Mouse (Mus musculus): Measurements from ENCODE around the gene Trdmt1.
"Not testable (repeated sequence)": the region's sequence is repeated elsewhere in the genome, so short reads cannot be mapped to it uniquely, and the experiment has no call there.

Gene Trdmt1

DNA sequence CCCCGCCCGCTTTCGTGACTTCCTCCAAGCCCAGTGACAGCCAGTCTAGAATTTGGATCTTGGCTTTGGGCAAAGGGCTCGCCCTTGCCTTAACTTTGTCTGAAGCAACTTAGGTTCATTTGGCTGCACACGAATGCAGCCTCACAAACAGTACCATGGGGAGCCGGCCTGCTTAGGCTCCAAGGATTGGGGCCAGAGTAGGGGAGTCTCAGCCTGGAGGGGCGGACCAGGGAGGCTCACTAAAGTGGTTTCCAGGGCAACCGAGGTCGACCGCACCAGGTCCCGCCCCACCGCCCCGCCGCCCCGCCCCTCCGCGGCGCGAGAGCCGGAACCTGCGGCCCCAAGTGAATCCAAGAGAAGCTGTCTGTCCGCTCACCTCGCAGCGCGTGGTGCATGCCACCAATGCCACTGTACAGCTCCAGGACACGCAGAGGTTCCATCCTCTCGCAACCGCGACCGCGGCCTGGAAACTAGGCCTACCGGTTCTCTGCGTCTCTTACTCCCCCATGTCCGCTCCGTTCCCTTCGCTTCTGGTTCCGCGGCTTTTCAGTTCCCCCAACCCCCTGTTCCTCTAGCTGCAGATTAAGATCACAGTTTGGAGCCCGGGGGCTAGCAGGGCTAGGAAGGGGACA lies at the start of gene Trdmt1:
Gene Trdmt1 (minus strand): TSS at position 476 of the 632 bp plus-strand sequence.
- DNase-seq (ENCODE audit: low read depth, low spot score), result peak; percentile 87

DNA sequence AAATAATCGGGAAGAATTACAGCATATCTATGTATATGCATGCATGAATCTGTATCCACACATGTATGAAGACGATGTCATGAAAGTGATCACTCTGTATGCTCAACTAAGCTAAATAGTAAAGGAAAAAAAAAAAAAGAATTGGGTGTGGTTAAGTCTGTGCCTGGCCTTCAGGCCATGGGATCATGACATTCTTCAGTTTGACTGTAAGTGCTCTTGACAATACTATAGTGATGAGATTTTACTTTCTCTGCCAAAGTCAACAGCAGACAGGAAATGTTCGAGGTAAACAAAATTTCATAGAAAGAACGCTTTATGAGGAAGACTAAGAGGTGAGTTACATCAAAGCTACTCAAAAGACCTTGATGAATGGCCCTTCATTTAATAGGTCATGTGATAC lies 48.9 kb upstream of the Trdmt1 start:
- DNase-seq (ENCODE audit: low read depth, low spot score), result no peak

DNA sequence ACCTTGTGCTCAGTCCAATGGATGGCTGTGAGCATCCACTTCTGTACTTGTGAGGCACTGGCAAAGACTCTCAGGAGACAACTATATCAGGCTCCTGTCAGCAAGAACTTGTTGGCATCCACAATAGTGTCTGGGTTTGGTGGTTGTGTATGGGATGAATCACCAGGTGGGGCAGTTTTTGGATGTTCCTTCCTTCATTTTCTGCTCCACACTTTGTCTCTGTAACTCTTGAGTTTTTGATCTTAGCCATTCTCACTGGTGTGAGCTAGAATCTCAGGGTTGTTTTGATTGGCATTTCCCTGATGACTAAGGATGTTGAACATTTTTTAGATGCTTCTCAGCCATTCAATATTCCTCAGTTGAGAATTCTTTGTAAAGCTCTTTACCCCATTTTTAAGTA lies 39.3 kb upstream of the Trdmt1 start:
- not testable (repeated sequence) for DNase-seq (ENCODE audit: low read depth, low spot score)

DNA sequence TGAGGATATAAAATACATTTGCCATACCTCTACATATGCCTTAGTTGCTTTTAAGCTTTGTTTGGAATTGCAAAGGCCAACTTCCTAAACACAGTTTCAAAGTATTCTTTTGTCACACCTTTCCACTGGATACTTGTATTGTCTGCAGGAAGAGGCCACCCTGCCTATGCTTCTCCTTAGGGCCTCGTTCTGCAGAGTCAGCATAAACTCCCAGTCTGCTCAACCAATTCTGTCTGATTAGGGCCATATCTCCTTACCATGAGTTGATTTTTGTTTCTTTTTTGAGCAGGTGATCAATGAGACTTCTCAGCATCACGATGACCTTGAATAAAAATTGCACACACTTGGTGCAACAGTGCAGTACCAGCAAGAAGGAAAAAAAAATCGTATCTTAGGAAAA lies 37.7 kb upstream of the Trdmt1 start:
- no peak for DNase-seq (ENCODE audit: low read depth, low spot score)

DNA sequence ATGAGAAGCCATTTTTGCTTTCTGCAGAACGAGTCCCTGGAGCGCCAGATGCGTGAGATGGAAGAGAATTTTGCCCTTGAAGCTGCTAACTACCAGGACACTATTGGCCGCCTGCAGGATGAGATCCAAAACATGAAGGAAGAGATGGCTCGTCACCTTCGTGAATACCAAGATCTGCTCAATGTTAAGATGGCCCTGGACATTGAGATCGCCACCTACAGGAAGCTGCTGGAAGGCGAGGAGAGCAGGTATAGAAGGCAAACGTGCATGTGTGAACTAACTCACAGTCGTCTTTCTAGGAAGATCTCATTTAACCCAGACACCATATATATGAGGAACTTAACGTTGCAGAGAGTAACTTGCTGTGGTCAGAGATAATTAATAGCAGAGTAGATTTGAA lies 35.5 kb upstream of the Trdmt1 start:
- DNase-seq (ENCODE audit: low read depth, low spot score), result no peak

DNA sequence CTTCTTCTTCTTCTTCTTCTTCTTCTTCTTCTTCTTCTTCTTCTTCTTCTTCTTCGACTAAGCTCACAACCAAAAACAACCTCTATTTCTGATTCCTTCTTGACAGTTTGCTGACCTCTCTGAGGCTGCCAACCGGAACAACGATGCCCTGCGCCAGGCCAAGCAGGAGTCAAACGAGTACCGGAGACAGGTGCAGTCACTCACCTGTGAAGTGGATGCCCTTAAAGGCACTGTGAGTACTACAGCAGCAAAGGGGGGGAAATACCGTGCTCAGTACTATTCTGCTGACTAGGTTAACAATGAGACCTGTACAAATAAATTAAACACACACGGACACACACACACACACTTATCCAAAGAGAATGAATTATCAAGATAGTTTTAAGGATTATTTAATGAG lies 34.8 kb upstream of the Trdmt1 start:
- DNase-seq (ENCODE audit: low read depth, low spot score), result no peak

DNA sequence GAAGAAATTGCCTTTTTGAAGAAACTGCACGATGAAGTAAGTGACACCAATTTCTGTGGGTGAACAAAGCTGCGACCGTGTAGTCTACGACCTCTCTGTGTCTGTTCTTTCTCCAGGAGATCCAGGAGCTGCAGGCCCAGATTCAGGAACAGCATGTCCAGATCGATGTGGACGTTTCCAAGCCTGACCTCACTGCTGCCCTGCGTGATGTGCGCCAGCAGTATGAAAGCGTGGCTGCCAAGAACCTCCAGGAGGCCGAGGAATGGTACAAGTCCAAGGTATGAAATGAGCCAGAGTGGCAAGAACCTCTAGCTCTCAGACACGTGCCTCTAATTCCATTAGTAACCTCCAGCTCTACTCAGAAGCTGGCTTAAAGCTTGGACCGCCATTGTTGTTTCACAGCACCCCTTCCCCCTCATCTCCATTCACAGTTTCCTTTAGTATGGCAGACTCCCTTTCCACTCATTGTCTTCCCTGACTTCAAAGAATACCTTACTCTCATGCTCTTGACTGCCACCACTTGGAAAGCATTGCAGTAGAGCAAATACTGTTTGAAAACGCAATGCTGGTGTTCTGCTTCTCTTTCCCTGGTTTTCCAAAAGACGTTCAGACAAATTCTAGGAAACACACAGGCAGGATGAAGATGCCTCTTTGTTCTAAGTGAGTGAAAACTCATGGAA lies 34.1 kb upstream of the Trdmt1 start:
- DNase-seq (ENCODE audit: low read depth, low spot score), result peak; percentile 48

DNA sequence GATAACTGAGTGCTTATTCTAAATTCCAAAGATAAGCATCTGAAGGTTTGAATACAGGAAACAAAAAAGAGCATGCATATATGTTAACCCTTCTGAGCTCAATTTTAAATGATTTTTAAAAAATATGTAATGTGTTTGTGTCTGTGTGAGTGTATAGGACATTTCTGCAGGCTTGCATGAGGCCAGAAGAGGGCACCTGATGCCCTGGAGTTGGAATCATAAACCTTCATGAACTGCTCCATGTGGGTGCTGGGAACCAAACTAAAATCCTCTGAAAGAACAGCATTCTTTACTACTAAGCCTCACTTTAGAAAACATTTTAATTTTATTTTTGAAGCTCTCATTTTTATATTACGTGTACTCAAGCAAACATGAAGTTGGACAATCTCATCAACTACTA lies 32.9 kb upstream of the Trdmt1 start:
- no peak for DNase-seq (ENCODE audit: low read depth, low spot score)

DNA sequence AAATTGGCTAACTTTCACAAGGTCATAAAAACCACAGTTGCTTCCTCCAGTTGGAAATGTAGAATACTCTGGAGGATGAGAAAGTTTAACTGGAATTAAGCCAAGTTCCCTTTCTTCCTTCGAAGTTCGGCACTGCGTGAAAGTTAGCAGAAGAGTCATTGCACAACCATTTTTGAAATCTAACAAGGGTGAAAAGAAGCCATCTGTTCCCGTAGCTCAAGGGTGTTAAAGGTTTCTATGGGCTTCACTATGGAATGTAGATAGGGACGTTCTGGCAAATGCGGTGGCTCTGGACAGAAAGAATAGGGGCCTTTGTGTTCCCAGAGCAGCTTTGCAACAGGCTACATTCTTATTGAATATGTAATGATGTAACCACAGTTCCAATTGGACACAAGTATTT lies 31.5 kb upstream of the Trdmt1 start:
- DNase-seq (ENCODE audit: low read depth, low spot score), result peak; percentile 28

DNA sequence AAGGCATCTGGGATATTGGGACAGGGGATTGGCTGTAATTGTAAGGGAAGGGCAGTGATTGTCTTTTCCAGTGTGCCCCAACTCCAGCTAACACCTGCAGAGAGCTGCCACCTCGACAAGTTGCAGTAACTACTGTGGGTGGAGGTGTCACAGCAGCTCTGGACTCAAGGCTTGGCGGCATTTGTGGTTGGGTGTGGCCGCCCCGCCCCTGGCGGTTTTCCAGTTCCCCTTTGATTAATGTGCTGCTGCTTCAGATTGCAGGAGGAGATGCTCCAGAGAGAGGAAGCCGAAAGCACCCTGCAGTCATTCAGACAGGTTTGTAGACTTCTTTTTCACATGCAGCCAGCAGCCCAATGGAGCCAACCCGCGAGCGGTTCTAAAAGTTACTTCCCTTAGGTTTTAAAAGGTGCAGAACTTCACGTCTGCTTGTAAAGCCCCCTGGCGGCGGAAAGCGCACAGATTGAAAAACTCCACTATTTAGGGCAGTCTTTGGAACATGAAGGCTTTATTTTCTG lies 30.9 kb upstream of the Trdmt1 start:
- DNase-seq (ENCODE audit: low read depth, low spot score), result peak; percentile 70

DNA sequence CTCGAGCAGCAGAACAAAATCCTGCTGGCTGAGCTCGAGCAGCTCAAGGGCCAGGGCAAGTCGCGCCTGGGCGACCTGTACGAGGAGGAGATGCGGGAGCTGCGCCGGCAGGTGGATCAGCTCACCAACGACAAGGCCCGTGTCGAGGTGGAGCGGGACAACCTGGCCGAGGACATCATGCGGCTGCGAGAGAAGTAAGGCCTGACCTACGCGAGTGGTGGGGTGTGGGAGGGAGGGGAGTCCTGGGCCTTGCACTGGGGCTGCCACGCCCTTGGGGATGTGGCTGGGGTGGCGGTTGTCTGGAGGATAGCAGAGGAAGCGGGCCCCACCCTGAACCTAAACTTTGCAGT lies 30.3 kb upstream of the Trdmt1 start:
- DNase-seq (ENCODE audit: low read depth, low spot score), result peak; percentile 49

DNA sequence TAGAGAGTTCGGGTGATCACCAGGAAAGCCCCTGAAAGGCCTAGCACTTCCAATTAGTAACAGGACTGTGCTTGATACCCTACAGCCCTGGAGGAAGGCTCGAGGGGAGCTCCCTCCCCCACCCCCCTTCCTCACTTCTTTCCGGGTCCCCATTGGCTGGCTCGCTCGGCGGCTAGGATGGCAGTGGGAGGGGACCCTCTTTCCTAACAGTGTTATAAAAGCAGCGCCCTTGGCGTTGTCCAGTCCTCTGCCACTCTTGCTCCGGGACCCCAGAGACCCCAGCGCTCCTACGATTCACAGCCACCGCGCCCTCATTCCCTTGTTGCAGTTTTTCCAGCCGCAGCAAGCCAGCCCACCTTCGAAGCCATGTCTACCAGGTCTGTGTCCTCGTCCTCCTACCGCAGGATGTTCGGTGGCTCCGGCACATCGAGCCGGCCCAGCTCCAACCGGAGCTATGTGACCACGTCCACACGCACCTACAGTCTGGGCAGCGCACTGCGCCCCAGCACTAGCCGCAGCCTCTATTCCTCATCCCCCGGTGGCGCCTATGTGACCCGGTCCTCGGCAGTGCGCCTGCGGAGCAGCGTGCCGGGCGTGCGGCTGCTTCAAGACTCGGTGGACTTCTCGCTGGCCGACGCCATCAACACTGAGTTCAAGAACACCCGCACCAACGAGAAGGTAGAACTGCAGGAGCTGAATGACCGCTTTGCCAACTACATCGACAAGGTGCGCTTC lies 29.8 kb upstream of the Trdmt1 start:
- peak; percentile 93 for DNase-seq (ENCODE audit: low read depth, low spot score)

DNA sequence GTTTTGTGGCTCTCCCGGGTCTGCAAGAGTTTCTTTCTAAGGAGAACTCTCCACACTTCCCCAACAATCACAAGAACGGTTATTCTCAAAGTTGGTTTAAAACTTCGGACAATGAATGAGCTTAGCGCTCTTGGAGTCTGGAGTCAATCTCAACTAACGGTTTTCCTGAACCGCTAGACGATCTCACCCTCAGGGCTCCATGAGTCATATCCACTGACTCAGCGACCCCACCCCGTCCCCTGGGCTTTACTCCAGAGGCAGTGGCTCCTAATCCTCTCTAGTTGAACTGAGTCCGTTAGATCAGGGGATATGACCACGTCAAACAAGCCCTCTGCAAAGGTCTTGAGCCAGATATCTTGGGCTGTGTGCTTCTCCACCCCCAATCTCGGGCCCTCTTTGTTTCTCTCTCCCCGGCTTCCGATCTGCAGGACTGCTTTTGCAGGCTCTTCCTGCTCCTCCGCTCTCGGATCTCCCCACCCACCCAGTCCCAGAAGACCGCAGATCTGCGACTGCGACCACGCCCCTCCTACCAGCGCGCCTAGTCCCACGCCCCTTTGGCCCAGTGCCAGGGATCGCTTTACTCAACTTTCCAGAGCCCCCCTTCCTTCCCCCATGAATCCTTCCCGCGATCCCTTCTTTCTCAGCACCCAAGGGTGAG lies 29.1 kb upstream of the Trdmt1 start, which contains the start of gene Vim:
Gene Vim (plus strand): TSS at position 520 of the 658 bp plus-strand sequence.
- DNase-seq (ENCODE audit: low read depth, low spot score), result peak; percentile 93

DNA sequence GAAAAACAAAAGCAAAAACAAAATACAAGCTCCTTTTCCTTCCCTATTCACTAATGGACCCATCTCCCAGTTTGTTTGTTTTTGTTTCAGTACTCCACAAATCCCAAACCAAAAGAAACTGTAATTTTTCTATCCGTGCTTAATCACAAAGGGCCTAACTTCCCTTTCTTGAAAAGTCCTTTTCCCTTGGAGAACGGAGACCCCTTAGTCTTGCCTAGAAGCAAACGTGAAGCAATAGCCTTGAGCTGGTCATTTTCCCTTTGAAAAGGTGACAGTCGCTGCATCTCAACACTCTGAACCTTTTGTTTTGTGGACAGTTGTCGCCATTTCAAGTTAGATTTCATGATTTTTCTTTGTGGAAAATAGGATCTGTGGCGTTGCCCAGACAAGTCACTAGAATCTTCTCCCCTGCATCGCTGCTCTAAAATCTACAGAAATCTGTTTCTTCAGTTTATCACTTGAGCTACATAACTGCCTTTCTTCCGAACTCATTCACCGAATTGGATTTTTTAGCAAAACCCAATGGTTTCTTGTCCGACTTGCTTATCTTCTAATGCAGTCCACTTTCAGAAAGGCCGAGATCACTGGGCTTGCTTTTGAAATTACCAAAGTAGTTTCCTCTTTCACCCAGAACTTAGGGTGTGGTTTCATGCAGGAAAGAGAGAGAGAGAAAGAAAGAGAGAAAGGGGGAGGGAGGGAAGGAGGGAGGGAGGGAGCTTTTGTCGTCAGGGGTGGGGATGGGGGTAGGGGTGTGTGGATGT lies 28.4 kb upstream of the Trdmt1 start:
- DNase-seq (ENCODE audit: low read depth, low spot score), result peak; percentile 63

DNA sequence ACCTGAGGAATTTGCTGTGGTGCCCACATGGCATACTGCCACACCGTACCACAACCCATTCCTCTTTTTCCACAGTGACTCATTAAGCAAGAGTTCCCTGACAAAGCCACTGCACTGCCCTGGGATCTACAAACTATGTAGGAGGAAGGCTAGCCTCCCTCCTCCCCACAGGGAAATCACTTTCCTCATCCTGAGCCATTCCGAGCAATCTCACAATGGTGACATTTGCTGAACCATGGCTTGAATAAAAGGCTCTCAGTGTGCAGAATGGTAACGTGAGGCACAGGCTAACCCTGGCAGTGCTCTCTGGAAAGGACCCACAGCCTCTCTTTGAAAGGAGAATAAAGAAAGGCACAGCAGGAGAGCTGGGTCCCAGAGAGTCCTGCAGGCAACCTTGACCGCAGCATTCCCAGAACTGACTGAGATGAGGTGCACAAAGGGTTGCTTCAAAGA lies 27.7 kb upstream of the Trdmt1 start:
- DNase-seq (ENCODE audit: low read depth, low spot score), result no peak

DNA sequence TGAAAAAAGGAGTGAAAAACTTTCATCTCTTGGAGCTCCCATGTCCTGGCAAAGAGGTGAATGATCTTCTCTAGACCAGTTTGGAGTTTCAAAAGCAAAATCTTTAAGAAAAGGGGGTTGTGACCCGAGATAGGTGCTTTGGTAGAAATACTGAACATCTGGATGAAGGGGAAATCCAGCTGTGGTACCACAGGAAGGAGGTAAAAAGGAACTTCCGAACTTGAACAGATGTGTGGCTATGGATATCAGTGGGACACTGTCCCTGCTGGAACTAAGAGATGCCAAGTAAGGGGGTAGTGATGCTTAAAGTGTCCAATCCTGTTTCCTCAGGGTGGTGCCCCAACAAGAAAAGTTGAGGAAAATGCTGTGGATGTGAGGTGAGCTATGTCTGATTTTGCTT lies 25.7 kb upstream of the Trdmt1 start:
- DNase-seq (ENCODE audit: low read depth, low spot score), result no peak

DNA sequence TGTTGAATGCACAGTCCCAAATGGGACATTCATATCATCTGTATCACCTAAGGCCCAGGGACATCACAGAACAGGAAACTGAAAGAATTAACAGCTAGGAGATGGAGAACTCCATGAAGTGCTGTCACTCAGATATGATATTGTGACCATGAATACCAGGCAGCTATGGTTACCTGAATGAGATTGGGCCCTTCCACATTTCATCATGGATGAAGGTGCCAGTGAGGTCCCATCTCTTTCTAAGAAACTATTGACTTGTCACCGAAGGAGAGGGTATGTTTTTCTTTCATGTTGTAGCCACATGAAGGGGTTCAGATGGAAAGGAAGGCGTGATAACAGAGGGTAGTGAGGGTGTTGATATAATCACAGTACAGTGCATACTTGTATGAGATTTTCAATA lies 15.9 kb upstream of the Trdmt1 start:
- DNase-seq (ENCODE audit: low read depth, low spot score), result no peak

DNA sequence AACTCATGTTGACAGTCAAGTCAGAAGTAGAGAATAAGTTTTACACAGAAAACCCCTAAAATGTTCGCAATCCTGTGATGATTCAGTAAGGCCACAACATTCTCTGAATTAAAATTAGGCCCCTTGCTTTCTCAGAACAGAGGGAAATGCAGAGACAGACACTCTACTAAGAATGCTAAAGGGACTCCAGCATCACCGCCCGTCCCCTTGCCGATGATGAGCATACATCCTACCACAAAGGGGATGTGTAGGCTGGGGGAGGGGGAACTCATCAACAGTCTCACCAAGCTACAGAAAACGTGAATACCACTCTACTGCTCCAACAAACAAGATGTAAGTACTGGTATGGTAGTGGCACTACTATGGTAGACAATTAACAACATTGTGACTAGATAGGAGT lies 15.3 kb upstream of the Trdmt1 start:
- no peak for DNase-seq (ENCODE audit: low read depth, low spot score)

DNA sequence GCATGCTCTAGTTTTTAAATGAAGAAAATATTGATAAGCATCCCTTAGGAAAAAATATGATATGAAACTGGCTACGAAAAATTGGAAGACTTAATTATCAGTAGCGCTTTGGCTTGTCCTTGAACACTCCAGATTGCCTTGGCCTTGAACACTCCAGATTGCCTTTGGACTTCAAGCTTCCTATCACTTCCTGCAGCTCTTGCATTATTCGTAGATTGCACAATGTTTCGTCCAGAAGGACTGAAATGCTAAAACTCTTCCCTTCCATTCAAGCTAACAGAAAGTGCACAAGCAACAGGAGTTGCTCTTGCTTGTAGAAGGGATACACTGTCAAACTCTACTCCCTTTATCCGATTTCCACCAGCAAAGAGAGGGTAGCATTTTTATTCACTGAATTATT lies 14.8 kb upstream of the Trdmt1 start:
- no peak for DNase-seq (ENCODE audit: low read depth, low spot score)

DNA sequence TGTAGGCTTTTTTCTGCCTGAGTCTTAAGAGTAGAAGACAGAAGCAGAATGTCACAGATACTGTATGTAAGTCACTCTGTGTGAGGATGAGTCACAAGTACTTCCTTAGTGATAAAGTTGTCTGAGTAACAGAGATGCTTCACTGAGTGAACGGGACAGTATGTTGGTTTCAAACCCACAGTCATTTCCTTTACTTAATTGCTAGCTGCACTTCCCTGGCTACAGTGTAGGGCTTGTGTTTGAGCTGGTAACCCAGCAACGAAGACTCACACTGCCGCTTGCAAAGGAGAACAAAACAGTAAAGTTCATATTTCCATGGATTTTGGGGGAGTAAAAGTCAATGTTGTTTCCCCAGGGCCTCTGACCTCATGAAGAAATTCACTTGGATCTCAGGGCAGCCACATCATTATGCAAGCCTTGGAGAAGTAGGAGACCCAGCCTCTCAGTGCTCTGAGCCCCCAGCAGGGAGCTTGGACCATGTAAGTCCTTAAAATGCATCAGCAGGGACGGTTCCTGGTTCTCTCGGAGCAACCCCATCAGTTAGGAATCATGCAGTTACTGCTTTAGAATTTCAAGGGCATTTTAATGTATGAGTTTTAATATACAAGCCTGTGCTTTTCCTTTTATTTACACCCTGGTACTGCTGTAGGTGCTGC lies 14.3 kb upstream of the Trdmt1 start:
- DNase-seq (ENCODE audit: low read depth, low spot score), result peak; percentile 84

All from skeletal muscle tissue, adult 2 months (tissue).